Mouse (Mus musculus) liver, postnatal 0 days (tissue): ENCODE results near the gene Fgf5.

Experiments
- CTCF ChIP-seq: sonication (generic); IDR thresholded peaks from 2 replicates; pipeline ENCODE4 v1.5.1; 2016; ENCODE audit warnings: antibody characterized with exemption, low read depth
- EP300 ChIP-seq: IDR thresholded peaks from 2 replicates; pipeline ENCODE4 v1.6.1; 2016; ENCODE audit warnings: antibody characterized with exemption, low read depth, mild to moderate bottlenecking

DNA sequence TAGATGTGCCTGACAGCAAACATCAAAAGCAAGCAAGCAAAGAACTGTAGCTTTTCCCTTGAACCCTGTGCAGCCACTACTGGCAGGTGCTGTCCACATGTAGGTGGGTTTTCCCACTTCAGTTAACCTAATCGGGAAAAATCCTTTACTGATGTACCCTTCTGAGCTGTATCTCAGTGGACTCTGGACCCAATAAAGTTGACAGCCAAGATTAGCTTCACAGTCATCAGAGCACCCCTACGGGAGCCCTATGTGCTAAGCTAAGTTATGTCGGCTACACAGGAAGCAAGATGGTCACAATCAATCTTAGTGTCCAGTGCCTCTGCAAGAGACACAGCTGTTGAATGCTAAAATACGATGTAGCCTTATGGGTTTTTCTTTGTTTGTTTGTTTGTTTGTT, 46.1 kb downstream of the Fgf5 start:
- TF ChIP-seq EP300 (no peak), CTCF (no peak)
